Mouse (Mus musculus) 3T3-L1 (cell line): ENCODE results near the gene Sipa1l1.

Experiments
- DNase-seq: peaks from one replicate; pipeline ENCODE4 v3.0.0-alpha.2; 2015; ENCODE audit warnings: low read depth, low spot score

The Sipa1l1 gene

DNA sequence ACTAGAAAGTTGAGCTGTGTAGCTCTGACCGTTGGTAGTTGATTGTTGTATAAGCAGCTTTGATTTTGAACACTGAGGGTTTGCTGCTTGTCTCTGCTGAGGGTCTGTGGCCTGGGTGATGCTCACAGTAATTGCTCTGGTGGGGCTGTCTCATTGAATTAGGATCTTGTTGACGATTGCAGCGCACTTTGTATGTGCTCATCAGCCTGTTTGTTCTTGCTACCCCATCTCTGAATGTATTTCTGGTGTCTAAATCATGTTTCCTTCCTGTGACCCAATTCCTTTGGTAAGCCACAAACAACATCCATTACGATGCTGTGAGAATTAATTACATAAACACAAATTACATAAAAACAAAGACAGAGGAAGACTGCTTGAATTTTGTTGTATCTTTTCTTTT, 39.5 kb downstream of the Sipa1l1 start:
- DNase-seq, result no peak

DNA sequence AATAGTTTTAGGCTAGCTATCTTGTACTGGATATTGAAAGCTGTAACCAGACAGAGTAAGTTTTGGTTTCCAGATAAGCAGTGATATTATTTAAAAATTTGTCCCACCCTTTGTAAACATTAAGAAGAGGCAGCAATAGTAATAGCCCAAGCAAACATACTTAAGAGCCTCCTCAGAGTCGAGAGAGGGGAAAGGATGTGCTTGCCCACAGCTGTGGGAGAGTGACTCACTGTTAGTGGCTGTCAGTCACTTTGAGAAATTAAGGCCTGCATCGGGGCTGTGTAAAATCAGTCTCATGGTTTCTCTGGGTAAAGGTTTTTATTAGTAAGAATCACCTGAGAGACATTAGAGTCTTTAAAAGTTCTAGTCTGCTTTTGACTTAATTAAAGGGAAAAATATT, 40.6 kb downstream of the Sipa1l1 start:
- DNase-seq, result peak; percentile 59

DNA sequence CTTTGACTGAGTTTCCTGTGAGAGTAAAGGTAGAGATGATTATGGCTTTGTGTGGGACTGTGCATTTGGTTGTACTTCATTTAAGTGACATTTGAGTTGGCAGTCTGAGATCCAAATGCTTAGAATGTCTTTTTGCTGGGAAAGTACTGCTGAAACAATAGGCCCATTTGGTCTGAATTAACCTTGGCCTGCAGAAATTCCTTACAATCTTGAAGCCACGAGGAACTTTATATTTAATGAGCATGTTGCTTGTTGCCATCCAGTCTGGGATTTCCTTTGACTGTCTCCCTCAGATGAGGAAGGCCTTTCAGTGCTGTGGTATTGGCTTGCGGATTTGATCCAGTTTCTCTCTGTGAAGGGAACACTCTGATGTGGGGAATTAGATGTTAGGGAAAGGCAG, 43.9 kb downstream of the Sipa1l1 start:
- peak; percentile 53 for DNase-seq

DNA sequence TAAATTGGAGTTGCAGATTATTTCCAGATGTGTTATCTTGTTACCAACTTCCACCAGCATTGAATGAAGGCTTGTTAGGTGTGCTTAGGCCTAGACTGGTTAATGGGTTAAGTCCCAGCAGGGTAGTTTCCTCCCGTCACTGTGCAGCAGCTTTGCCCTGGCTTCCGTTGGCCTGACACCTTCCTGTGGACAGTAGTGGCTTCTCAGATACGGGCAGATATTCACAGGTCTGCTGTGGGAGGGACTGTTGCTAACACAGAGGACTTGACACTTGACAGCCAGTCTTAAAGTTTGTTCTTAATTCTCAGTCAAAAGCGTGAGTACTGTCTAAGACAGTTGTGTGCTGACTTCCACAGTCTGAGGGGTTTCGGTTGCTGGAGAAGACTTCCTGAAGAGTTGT, 45.8 kb downstream of the Sipa1l1 start:
- DNase-seq, result no peak

DNA sequence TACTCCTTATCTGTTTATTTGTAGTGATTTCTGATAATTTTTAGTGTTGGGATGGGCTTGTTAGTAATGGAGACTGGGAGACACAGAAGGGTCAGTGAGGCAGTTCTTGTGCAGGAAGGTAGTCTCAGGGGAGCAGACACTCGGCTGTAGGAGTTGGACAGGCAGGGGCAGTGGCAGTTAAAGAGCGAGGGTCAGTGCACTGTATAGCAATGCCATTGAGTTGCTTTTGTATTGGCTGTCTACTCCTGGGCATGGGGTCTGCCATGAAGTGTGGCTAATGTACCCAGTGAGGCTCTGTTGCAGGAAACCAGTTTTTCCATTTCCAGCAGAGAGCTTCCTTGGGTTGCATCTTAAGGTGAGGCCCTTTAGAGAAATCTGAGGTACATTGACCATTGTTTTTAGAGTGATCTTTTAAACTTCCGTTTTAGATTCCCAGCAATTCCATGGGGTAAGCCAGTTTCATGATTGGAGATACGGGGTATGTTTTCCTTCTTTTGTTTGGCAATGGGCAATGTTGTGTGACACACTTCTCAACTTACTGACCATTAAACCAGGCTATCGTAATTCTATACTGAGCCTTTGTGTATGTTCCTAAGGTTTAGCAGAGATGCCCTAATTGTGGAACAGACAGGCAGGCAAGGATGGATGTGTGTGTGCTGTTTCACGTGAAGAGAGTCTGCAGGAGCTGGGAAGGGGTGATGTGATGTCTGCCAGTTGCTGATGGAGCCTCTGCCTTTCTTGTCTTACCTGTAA, 47.9 kb downstream of the Sipa1l1 start:
- DNase-seq, result no peak

DNA sequence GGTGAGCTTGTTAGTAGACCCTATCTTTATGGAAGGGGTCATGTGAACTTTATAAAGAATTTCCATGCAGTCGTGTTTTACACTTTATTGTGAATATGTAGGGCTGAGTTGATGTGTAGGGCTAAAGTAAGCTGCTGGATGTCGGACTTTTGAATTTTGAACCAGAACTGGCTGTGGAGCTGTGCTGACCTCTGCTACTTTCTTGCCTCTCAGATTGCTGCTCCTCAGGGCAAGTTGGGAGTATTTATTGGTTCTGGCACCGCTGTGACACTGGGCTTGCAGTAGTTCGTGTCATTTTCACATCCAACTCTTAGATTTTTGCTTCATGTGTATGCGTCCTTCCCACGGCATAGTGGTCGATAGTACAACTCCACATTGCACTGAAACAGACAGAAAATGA, 49.1 kb downstream of the Sipa1l1 start:
- DNase-seq, result no peak

DNA sequence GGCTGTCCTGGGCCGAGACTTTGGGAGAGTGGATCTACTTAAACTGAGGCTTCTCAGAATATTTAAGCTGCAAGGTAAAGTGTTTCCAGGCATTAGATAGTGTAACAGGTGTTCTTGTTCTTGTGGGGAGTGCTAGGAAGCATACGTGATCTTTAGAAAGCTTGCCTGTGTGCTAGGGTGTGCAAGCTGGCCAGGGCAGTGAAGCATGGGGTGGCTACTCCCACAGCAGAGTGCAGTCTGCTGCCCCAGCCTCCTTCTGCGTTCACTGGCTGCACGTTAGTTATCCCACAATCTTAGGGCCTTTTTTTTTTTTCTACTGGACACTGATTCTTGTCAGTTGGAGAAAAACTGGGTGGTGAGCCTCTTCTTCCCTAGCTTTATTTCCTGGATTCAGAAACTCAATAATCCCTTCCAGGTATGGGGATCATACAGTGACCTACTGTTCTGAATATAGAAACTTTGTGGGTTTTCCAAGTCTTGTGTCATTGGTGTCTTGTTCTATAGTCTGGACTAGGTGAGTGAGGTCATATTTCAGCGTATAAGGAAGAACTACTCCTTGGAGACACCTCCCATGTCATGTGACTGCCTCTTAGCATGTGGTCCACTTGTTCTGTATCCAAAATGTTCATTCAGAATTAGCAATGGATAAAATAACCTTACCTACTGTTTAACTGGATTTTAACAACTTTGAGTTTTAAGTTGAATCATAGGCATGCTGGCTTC, 51.4 kb downstream of the Sipa1l1 start:
- DNase-seq, result no peak

DNA sequence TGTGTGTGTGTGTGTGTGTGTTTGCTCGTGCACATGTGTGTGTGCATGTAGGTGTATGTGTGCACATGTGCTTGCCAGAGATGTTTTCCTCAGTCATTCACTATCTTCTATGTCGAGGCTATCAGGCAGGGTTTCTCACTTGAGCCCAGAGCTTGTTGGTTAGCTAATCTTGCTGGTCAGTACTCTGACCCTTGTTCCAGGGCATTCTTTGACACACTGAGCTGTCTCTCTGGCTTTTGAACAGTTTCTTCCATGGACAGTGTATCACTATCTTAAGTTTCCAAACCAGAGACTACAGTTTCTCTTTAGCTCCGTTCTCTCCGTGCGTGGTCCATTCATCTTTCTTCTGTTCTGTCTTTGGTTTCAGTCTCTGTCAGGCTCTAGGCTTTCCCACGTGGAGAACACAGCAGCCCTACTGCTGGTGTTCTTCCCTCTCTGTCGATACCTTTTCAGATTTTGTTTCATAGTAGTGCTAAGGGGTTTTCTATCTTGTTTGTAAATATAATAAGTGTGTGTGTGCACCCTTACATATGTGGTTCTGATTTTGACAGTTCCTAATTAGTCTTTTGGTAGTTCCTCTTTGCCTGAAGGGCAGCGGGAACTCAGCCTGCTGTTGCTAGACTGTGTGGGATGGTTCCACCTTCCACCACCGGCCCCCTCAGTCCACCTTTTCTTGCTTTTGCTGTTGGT, 54.2 kb downstream of the Sipa1l1 start:
- DNase-seq, result no peak

DNA sequence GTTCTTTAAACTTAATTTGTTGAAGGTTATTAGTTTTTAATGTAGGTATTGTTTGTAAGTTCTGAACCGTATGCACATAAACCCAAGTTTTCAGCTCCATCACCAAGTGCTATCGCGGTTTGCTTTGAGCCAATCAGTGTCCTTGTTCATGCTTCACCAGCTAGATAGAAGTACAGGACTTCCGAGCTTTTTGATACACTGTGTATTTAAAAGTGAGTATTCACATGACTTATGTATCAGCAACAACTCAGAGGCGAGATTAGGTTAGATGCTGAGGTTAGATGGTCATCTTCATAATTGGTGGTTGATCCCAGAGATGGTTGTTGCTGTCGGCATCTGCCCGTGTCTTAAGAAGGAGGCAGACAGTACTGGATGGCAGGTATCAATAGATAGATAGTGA, 55.7 kb downstream of the Sipa1l1 start:
- DNase-seq, result no peak

DNA sequence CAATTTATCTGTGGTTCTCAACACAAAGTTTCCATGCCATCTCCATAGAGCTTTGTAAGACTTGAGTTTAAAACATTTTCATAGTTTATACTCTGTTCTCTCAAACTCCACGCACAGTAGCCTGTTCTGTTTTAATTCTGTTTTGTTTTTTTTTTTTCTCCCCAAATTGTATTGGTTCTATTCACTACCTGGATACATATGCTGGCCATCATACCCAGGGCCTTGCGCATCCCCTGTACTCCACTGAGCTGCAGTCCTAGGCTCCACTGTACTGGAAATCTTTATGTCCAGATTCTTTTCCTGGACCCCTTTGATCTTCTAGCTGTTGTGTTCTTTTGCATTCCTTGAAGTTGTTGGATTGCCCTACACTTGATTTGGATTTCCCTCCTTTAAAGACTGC, 56.2 kb downstream of the Sipa1l1 start:
- no peak for DNase-seq

DNA sequence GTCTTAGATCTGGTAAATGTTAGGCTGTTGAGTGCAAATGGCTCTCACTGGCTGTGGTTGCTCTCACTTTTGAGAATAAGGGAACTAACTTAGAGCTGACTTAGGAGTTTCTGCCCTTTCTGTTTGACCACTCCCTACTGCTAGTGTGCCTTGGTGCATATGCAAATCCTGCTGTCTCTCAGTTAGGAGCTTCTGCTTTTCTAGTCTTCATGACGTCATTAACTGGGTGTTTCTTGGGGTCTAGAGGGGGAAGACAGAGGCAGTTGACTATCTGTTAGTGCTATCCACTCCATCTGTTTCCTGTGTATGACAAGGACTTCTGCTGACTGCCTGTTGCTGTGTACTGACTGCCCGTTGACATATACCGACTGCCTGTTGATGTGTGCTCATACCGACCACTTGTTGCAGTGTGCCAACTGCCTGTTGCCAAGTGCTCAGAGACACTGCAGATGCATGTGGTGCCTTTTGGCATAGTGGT, 56.7 kb downstream of the Sipa1l1 start:
- no peak for DNase-seq

DNA sequence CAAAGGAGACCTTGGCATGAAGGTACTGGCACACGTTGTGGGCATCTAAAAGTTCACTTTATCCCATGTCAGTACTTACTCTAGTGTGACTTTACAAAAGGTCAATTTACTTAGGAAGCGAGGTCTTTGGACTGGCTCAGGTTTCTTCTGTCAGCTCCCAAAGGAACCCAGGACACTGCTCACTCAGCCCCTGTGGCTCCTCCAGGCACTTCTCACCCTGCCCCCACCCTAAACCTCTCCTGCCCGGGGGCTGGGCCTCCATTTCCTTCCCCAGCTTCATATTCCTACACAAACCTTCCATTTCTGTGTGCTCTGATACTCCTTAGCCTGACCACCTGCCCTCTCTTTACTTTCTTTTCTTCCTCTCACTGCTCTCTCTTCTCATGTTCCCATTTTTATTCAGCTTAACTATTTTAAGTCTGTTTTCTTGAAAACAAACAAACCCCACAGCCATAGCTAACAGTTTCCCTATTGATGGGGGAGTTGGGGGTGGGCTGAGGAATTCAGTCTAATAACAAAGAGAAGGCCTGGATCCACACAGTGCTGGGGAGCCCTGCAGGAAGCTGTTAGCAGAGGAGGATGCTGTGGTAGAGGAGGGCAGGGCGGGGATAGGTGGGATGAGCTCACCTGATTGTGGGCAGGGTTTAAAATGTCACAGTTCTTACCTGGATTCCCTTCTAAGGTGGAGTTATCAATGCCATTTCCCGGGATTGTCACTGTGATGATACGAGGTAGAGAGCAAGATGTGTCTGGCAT, 57.4 kb downstream of the Sipa1l1 start:
- DNase-seq, result no peak

DNA sequence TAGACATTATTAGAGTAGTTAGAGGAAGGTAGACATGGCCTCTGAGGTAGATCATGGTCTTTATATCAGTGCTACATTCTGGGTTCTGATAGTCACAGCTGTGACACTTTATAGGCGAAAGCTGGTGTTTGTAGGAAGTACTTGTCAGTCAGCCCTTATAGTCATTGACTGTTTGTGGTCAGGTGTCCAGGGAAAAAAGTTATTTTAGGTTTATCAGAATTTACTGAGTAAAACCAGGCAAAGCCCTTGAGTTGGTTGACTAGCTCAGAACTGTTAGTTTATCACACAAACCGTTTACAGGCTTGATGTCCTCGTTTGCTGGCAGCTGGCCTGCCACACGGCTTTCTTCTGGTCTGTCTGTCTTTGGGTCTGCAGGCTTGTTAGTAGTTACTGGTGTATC, 61.0 kb downstream of the Sipa1l1 start:
- DNase-seq, result no peak

DNA sequence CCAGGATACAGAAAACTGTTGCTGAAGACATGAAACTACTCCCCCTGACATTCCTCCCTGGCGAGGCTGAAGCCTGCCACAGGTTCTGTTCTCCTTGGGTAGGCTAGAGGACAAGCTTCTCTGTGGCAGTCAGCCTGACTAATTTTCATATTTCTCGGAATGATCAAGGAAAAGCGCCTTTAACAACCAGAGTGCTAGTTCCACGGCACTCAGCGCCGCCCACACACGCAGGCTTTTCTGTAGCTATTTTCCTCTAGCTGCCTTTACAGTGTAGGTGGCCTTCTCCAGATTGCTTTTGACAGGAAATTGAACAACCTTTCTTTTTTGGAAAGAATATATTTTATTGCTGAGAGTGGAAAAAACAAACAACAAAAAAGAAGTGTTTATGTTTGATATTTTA, 62.1 kb downstream of the Sipa1l1 start:
- DNase-seq, result no peak

DNA sequence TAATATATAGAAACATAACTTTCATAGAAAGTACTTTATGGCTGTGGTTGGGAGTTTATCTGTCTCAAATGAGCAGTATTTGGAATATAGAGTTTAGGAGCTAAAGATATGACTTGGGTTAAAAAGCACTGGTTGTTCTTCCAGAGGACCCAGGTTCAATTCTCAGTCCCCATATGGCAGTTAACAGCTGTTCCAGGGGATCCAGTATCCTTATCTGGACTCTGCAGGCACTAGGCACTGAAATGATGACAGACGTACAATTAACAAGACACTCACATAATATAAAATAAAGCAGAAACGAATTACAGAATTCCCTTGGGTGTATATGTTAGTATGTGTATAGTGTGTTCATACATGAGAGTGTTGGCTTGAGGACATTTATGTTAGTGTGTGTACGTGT, 64.1 kb downstream of the Sipa1l1 start:
- DNase-seq, result no peak

DNA sequence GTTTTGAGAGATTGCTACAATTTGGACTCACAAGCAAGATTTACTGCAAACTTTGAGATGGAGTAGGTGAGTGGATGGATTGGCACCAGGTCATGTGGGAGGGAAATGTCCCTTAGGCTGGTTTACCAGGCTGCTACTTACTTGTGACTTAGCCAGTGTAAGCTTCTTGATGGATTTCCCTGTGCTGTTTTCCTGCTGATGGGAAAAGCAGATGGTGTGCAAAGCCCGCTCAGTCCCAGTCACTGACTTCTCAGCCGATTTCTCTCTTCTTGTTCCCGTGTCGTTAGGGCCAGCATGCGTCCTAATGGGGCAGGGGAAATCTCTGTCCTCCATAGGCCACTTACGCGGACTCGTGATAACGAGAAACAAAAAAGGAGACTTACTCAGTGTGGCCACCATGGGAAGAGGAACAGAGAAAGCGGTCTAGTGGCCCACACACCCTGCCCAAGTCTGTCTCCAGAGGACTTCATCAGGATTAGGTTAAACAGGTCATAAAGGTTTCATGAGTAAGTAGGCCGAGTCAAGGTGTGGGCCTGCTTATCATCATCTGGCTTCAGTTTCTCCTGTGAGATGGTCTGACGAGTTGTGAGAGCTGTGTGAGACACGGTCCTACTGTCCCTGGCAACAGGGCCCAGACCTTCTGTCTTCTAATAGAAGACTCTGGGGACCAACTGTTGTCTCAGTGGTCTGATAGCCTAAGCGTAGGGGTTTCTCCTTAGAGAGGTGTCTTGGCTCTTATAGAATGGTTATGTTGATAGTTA, 65.5 kb downstream of the Sipa1l1 start:
- no peak for DNase-seq

DNA sequence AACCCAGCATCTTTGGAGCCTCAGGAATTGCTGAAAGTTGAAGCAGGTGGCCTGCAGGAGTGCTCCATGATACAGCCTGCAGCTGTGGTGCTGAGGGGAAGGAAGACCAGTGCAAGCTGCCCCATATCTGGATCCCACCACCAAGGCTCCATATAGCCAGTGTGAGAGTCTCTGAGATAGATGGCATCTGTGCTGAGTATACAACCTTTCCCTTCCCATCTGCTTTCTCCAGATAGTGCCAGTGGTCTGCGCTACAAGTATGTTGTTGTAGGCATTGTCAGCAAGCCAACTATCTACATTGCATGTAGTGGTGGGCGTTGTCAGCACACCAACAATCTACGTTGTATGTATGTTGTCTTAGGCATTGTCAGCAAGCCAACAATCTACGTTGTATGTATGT, 68.0 kb downstream of the Sipa1l1 start:
- no peak for DNase-seq

DNA sequence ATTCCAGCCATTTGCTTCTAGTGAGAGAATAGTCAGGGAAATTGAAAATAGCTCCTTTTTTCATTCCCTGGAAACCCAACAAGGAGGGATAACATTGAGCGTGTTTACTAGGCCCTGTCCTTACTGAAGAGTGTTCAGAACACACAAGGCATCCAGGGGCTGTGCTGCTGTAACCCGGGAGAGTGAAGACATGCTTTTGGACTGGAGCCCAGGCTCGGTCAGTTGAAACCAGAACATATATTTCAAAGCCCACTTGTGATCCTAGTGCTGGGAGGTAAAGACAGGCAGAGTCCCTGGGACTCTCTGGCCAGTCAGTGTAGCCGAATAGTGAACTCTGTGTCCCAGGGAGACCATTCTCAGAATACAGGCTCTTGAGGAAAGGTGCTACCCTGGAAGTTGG, 68.8 kb downstream of the Sipa1l1 start:
- no peak for DNase-seq

DNA sequence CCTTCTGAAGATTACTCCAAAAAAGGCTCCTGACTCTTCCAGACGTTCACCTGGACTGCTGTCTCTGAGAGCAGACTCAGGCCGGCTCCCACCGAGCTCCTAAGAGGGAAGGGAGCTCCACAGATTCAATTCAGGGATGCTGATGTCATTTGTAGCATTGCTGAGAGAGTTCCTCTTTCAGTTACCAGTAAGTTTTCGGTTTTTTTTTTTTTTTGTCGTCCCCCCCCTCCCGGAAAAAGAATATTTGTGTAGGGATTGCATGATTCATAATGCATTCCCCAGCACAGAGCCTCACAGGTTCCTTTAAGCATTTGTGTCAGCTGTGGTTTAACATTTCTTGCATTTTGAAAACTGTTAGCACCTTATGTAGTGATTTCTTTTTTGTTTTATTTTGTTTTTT, 71.6 kb downstream of the Sipa1l1 start:
- no peak for DNase-seq

DNA sequence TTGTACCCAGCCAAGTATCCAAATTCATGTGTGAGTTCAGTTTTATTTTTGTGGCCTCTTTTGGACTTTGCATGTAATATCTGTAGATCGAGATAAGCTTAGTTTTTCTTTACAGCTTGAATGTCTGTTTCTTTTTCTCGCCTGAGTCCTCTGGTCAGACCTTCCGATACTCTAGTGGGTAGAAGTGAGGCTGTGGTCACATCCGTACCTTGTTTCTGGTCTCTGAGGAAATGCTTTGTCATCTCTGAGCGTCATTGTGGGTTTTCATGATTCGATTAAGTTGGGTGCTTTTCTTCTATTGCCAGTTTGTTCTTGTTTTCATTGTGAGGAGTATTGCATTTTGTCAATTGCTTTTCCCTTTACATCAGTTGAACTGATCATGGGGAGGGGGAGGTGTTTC, 76.1 kb downstream of the Sipa1l1 start:
- DNase-seq, result no peak

DNA sequence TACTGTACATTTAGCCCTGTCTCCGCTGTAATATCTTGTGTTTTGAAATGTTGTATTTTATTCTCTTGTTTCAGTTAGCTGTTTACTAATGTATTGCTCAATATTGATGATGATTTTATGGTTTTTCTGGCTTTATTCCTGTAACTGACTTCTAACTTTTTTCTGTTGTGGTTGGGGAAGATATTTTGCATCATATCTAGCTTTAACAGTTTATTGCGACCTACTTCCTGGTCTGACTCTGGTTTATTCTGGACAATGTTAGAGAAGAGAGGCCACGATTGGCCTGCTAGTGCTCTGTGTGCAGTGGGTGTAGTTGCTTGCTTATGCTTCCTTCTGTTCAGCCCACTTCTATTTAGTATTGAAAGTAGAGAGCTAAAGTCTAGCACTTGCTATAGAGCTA, 77.3 kb downstream of the Sipa1l1 start:
- no peak for DNase-seq
